Mouse (Mus musculus) liver, postnatal 0 days (tissue): ENCODE measurements around the gene Snai3. TPM values are rescaled to one million over a fixed set of nuclear protein-coding genes. Genes with fewer than 3 reads are reported as not detected.

Source experiments
- ATAC-seq: fragments of 200-750 bp; cut with Nextera tagmentation; 2 replicates; pipeline ENCODE4 v1.8.0; 2017; ENCODE audit warnings: mild to moderate bottlenecking, moderate library complexity
- DNase-seq: peaks from one replicate; pipeline ENCODE4 v3.0.0-alpha.2; 2016
- H3K27ac ChIP-seq: fragments of 300-500 bp; sonication (generic); 2 replicates; pipeline ENCODE4 v1.5.1; 2014; ENCODE audit warnings: antibody characterized with exemption, moderate library complexity, mild to moderate bottlenecking, low read depth
- H3K27me3 ChIP-seq: fragments of 300-500 bp; sonication (generic); 2 replicates; pipeline ENCODE4 v1.6.1; 2014; ENCODE audit warnings: low read length, control low read depth, mixed read lengths; ENCODE audit not compliant: insufficient read depth
- H3K36me3 ChIP-seq: fragments of 300-500 bp; sonication (generic); replicated peaks from 2 replicates; pipeline ENCODE4 v1.6.1; 2014; ENCODE audit warnings: mild to moderate bottlenecking, control low read depth, low read length, moderate library complexity, mixed read lengths; ENCODE audit not compliant: insufficient read depth
- H3K4me1 ChIP-seq: fragments of 300-500 bp; sonication (generic); 2 replicates; pipeline ENCODE4 v1.6.1; 2014; ENCODE audit warnings: antibody characterized with exemption, mild to moderate bottlenecking, control low read depth; ENCODE audit not compliant: insufficient read depth
- H3K4me2 ChIP-seq: fragments of 300-500 bp; sonication (generic); 2 replicates; pipeline ENCODE4 v1.6.1; 2014; ENCODE audit warnings: low read depth, mild to moderate bottlenecking, low read length, moderate library complexity, mixed read lengths
- H3K4me3 ChIP-seq: fragments of 300-500 bp; sonication (generic); 2 replicates; pipeline ENCODE4 v1.5.1; 2014; ENCODE audit warnings: low read depth, low read length
- H3K9ac ChIP-seq: fragments of 300-500 bp; sonication (generic); replicated peaks from 2 replicates; pipeline ENCODE4 v1.6.1; 2014; ENCODE audit warnings: mild to moderate bottlenecking, moderate library complexity
- H3K9me3 ChIP-seq: fragments of 300-500 bp; sonication (generic); 2 replicates; pipeline ENCODE4 v1.6.1; 2016; ENCODE audit warnings: mild to moderate bottlenecking, control low read depth, low read length, mixed read lengths
- CTCF ChIP-seq: sonication (generic); IDR thresholded peaks from 2 replicates; pipeline ENCODE4 v1.5.1; 2016; ENCODE audit warnings: antibody characterized with exemption, low read depth
- EP300 ChIP-seq: IDR thresholded peaks from 2 replicates; pipeline ENCODE4 v1.6.1; 2016; ENCODE audit warnings: antibody characterized with exemption, low read depth, mild to moderate bottlenecking
- WGBS: fragments of 180-500 bp; shearing (Covaris S2); extraction: QIAGEN DNeasy Blood & Tissue Kit; methylation state at CpG from one replicate; pipeline ENCODE4 v1.1.7; 2014; ENCODE audit not compliant: insufficient replicate concordance; 5-methylcytosine and 5-hydroxymethylcytosine counted together
- polyA plus RNA-seq: library from polyadenylated mRNA; unstranded; fragments of >200 nt; fragmentation: Nextera tagmentation; extraction: Ambion mirVana; gene quantifications from 2 replicates; pipeline ENCODE4 v1.2.1, GENCODE M21; 2015

Gene Snai3
- polyA plus RNA-seq, 1 experiment from 2014 or later = 1.4 TPM

- Histone ChIP-seq H3K9ac (no peak overlapping the region), H3K4me3 (no peak overlapping the region), H3K9me3 (no peaks in the 10 kb centered on the region), H3K36me3 (no peaks in the 10 kb centered on the region), H3K4me1 (peaks cover 5% of the 10 kb centered on the region), H3K27me3 (no peaks in the 10 kb centered on the region), H3K4me2 (no peak overlapping the region), H3K27ac (no peak overlapping the region)
- DNase-seq (no peak), ATAC-seq (no peak)
- whole genome bisulfite sequencing = 70% methylated on average over 7 of the region's 7 CpGs
- no peak for TF ChIP-seq EP300
- TF ChIP-seq CTCF = no peak
These were observed 9.3 kb downstream of the Snai3 start for GRCm38 (mm10) chr8:122451161-122451703.

- WGBS = 42% methylated on average over 3 of the region's 3 CpGs
- Histone ChIP-seq H3K4me2 (peak overlapping the region; percentile 100), H3K27me3 (no peaks in the 10 kb centered on the region), H3K9me3 (no peaks in the 10 kb centered on the region), H3K4me3 (no peak overlapping the region), H3K27ac (peak overlapping the region; percentile 89; the same call in 1 of the 2 replicates), H3K9ac (no peak overlapping the region), H3K4me1 (peaks cover 29% of the 10 kb centered on the region), H3K36me3 (no peaks in the 10 kb centered on the region)
- DNase-seq (no peak), ATAC-seq (no peak)
- peak; percentile 53 for TF ChIP-seq CTCF
- no peak for TF ChIP-seq EP300
These were observed 15.3 kb downstream of the Snai3 start for GRCm38 (mm10) chr8:122445203-122445602.

GRCm38 (mm10) chr8:122444058-122444748 is 16.3 kb downstream of the Snai3 start:
- DNase-seq (peak; percentile 90), ATAC-seq (peak; percentile 55)
- Histone ChIP-seq H3K9me3 (no peaks in the 10 kb centered on the region), H3K36me3 (peaks cover 9% of the 10 kb centered on the region; the same call in 1 of the 2 replicates), H3K4me3 (peak overlapping the region; percentile 70), H3K9ac (peak overlapping the region; percentile 69), H3K27me3 (no peaks in the 10 kb centered on the region), H3K4me1 (peaks cover 29% of the 10 kb centered on the region), H3K4me2 (peak overlapping the region; percentile 100), H3K27ac (peak overlapping the region; percentile 89)
- 5% methylated on average over 19 of the region's 19 CpGs for WGBS
- TF ChIP-seq EP300 = peak; percentile 61
- no peak for TF ChIP-seq CTCF

- ATAC-seq (peak; percentile 96), DNase-seq (peak; percentile 98)
- Histone ChIP-seq H3K9ac (peak within 1 kb of the TSS; percentile 73), H3K27me3 (no peaks in the 10 kb centered on the region), H3K4me3 (peak within 1 kb of the TSS; percentile 70), H3K36me3 (peaks cover 9% of the 10 kb centered on the region; the same call in 1 of the 2 replicates), H3K4me1 (peaks cover 29% of the 10 kb centered on the region), H3K9me3 (no peaks in the 10 kb centered on the region), H3K4me2 (peak within 1 kb of the TSS; percentile 100), H3K27ac (peak within 1 kb of the TSS; percentile 89)
- no peak for TF ChIP-seq EP300
- TF ChIP-seq CTCF = peak; percentile 58
- under 1% methylated on average over 47 of the region's 47 CpGs for WGBS
These were observed 17.1 kb downstream of the Snai3 start, which contains the start of gene Mvd for GRCm38 (mm10) chr8:122443262-122444006. Mvd (minus strand) TSS chr8:122443422.

- peaks cover 29% of the 10 kb centered on the region for H3K4me1 ChIP-seq
- DNase-seq (no peak), ATAC-seq (no peak)
- peak overlapping the region; percentile 100 for H3K4me2 ChIP-seq
- H3K27me3 ChIP-seq = no peaks in the 10 kb centered on the region
- peak overlapping the region; percentile 70 for H3K4me3 ChIP-seq
- peak overlapping the region; percentile 73 for H3K9ac ChIP-seq
- no peaks in the 10 kb centered on the region for H3K9me3 ChIP-seq
- H3K27ac ChIP-seq = peak overlapping the region; percentile 69
- 2% methylated on average over 12 of the region's 12 CpGs for WGBS
- no peak for TF ChIP-seq EP300
- no peak for TF ChIP-seq CTCF
- H3K36me3 ChIP-seq = peaks cover 9% of the 10 kb centered on the region; the same call in 1 of the 2 replicates
These were observed 17.8 kb downstream of the Snai3 start for GRCm38 (mm10) chr8:122442781-122443180.

GRCm38 (mm10) chr8:122442356-122442755 is 18.2 kb downstream of the Snai3 start:
- no peak for DNase-seq
- 26% methylated on average over 7 of the region's 7 CpGs for WGBS

More at GRCm38 (mm10) chr8:122442356-122442755, 18.2 kb downstream of the Snai3 start:
- peak overlapping the region; percentile 73 for H3K9ac ChIP-seq
- peaks cover 29% of the 10 kb centered on the region for H3K4me1 ChIP-seq
- H3K36me3 ChIP-seq = peaks cover 10% of the 10 kb centered on the region; the same call in 1 of the 2 replicates
- peak overlapping the region; percentile 100 for H3K4me2 ChIP-seq
- ATAC-seq = no peak
- no peaks in the 10 kb centered on the region for H3K9me3 ChIP-seq
- peak overlapping the region; percentile 70 for H3K4me3 ChIP-seq
- H3K27me3 ChIP-seq = no peaks in the 10 kb centered on the region
- 0 out of 2 replicates have a peak overlapping the region, but pooled peaks have one; percentile 69 for H3K27ac ChIP-seq
- TF ChIP-seq CTCF (no peak), EP300 (no peak)
